Mouse (Mus musculus) limb, embryonic 12.5 days (tissue): ENCODE results near the gene Cxcl16. TPM values are rescaled to one million over a fixed set of nuclear protein-coding genes. Genes with fewer than 3 reads are reported as not detected.

Experiments
- ATAC-seq: fragments of 200-750 bp; cut with Nextera tagmentation; 2 replicates; pipeline ENCODE4 v1.8.0; 2017; ENCODE audit warnings: low read depth, moderate TSS enrichment; ENCODE audit not compliant: insufficient number of reproducible peaks, insufficient read depth, low FRiP score, low TSS enrichment
- H3K27ac ChIP-seq: fragments of 300-500 bp; sonication (generic); 2 replicates; pipeline ENCODE4 v1.5.1; 2016; ENCODE audit warnings: mild to moderate bottlenecking, moderate library complexity
- H3K27me3 ChIP-seq: fragments of 300-500 bp; sonication (generic); 2 replicates; pipeline ENCODE4 v1.6.1; 2016; ENCODE audit warnings: mild to moderate bottlenecking, moderate library complexity
- H3K36me3 ChIP-seq: fragments of 300-500 bp; sonication (generic); 2 replicates; pipeline ENCODE4 v1.6.1; 2016; ENCODE audit warnings: mild to moderate bottlenecking, moderate library complexity
- H3K4me1 ChIP-seq: fragments of 300-500 bp; sonication (generic); replicated peaks from 2 replicates; pipeline ENCODE4 v1.6.1; 2016
- H3K4me2 ChIP-seq: fragments of 300-500 bp; sonication (generic); 2 replicates; pipeline ENCODE4 v1.6.1; 2016; ENCODE audit warnings: mild to moderate bottlenecking, moderate library complexity
- H3K4me3 ChIP-seq: fragments of 300-500 bp; sonication (generic); replicated peaks from 2 replicates; pipeline ENCODE4 v1.5.1; 2016; ENCODE audit warnings: mild to moderate bottlenecking
- H3K9ac ChIP-seq: fragments of 300-500 bp; sonication (generic); replicated peaks from 2 replicates; pipeline ENCODE4 v1.6.1; 2016; ENCODE audit warnings: mild to moderate bottlenecking, moderate library complexity
- H3K9me3 ChIP-seq: fragments of 300-500 bp; sonication (generic); 2 replicates; pipeline ENCODE4 v1.6.1; 2016; ENCODE audit warnings: mild to moderate bottlenecking, moderate library complexity
- WGBS: fragments of 180-500 bp; shearing (Covaris S2); methylation state at CpG from one replicate; pipeline ENCODE4 v1.1.7; 2016; 5-methylcytosine and 5-hydroxymethylcytosine counted together
- polyA plus RNA-seq: library from polyadenylated mRNA; unstranded; fragments of >200 nt; fragmentation: Nextera tagmentation; extraction: Ambion mirVana; gene quantifications from 2 replicates; pipeline ENCODE4 v1.2.1, GENCODE M21; 2016

Gene Cxcl16
- polyA plus RNA-seq, 1 experiment from 2014 or later: 1.9 TPM

DNA sequence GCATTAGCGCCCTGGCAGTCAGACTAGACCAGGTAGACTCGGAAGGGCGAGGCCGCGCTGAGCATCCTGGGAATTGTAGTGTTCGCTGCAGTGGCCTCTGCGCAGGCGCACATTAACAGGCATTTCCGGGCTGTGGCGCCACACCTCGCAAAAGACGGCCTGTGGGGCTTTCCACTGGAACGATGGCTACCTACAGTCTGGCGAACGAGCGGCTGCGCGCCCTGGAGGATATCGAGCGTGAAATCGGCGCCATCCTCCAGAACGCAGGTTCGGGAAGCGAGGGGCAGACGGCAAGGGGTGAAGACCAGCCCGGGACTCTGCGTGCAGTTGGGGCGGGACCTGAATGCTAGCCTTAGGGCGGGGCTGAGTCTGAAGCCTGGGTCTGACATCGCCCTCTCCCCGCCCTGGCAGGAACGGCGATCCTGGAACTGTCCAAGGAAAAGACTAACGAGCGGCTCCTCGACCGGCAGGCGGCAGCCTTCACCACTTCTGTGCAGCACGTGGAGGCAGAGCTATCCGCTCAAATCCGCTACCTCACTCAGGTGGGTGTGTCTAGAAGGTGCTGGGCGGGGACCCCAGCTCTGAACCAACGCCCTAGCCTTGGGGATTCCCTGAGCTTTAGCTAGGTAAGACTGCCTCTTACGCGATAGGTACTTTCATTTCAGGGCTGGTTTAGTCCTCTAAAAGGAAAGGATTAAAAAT lies 7.8 kb downstream of the Cxcl16 start, which contains the start of gene Med11:
TSS of gene Med11 (plus strand) at position 123 of the 702 bp plus-strand sequence.
- H3K9ac ChIP-seq: peak within 1 kb of the TSS; percentile 77
- peak within 1 kb of the TSS; percentile 61 for H3K4me3 ChIP-seq
- ATAC-seq: peak; percentile 97
- no peaks in the 10 kb centered on the region for H3K27me3 ChIP-seq
- H3K4me1 ChIP-seq: peaks cover 16% of the 10 kb centered on the region; the same call in 1 of the 2 replicates
- H3K9me3 ChIP-seq: no peaks in the 10 kb centered on the region
- peak within 1 kb of the TSS; percentile 60 for H3K4me2 ChIP-seq
- H3K36me3 ChIP-seq: peaks cover 11% of the 10 kb centered on the region
- peak within 1 kb of the TSS; percentile 97 for H3K27ac ChIP-seq
- WGBS: under 1% methylated on average over 46 of the region's 46 CpGs

DNA sequence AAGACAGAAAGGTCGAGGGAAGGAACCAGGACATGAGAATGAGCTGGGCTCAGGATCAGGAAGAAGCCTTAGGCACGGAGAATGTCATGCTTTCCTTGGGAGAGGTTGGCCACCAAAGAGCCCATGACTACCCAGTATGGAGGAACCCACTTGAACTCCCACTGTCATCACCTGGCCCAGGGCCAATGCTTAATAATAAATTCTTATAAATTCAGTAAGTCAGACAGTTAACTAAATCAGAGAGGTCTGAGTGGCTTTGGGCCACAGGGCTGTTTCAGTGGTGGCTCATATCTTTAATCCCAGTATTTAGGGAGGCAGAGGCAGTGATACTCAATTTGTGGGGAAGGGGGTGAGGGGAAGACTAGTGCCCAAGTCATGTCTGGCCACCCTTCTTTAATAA lies 8.9 kb downstream of the Cxcl16 start:
- Histone ChIP-seq H3K9ac (no peak overlapping the region), H3K27ac (no peak overlapping the region), H3K4me2 (no peak overlapping the region), H3K27me3 (no peaks in the 10 kb centered on the region), H3K9me3 (no peaks in the 10 kb centered on the region), H3K4me3 (no peak overlapping the region), H3K4me1 (peaks cover 19% of the 10 kb centered on the region; the same call in 1 of the 2 replicates), H3K36me3 (peaks cover 11% of the 10 kb centered on the region)
- no peak for ATAC-seq
- WGBS: 85% methylated on average over 2 of the region's 2 CpGs

DNA sequence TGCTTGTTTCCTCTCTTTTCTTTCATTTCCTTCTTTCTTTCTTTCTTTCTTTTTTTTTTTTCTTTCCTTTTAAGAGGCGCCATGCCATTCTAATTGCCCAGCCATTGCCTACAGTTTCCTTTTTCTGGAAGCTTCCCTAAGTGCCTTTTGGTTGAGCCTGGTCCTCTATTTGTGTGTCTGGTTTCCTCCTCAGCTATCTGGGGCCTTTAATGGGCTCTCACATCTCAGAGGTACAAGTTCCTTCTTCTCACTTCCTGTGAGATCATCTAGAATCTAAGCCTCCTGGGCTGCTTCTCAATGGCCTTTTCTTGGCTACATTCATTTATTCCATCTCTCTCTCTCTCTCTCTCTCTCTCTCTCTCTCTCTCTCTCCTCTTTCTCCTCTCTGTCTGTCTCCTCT lies 12.4 kb downstream of the Cxcl16 start:
- peaks cover 3% of the 10 kb centered on the region; the same call in 1 of the 2 replicates for H3K36me3 ChIP-seq
- H3K9me3 ChIP-seq: no peaks in the 10 kb centered on the region
- no peak for ATAC-seq
- H3K27me3 ChIP-seq: no peaks in the 10 kb centered on the region
- no peak overlapping the region for H3K27ac ChIP-seq
- H3K4me1 ChIP-seq: peaks cover 4% of the 10 kb centered on the region; the same call in 1 of the 2 replicates
- no peak overlapping the region for H3K9ac ChIP-seq
- no peak overlapping the region for H3K4me3 ChIP-seq
- WGBS: 67% methylated on average over 1 of the region's 1 CpGs
- no peak overlapping the region for H3K4me2 ChIP-seq

DNA sequence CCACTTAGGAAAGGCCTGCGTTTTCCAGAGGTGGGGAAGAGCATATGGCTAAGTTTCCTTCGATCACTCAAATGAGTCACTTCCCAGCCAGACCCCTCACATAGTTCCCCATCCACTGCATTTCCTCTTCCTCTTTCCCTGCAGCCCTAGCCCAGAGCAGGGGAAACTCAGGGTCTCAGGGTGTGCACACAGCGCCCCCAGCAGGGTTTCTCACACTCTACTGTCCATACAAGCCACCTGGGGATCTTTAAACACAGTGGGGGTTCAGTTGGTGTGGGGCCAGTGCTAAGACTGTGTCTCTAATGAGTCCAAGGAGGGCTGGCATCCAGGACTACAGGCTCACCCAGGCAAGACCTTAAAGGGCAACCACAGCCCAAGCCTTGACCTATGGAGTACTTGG lies 13.0 kb downstream of the Cxcl16 start:
- Histone ChIP-seq H3K9me3 (no peaks in the 10 kb centered on the region), H3K36me3 (peaks cover 9% of the 10 kb centered on the region; the same call in 1 of the 2 replicates), H3K9ac (no peak overlapping the region), H3K4me2 (no peak overlapping the region), H3K27ac (no peak overlapping the region), H3K4me1 (0 out of 2 replicates have a peak, but pooled peaks cover 3% of the 10 kb centered on the region), H3K27me3 (no peaks in the 10 kb centered on the region), H3K4me3 (no peak overlapping the region)
- ATAC-seq: no peak
- WGBS: 43% methylated on average over 3 of the region's 3 CpGs

DNA sequence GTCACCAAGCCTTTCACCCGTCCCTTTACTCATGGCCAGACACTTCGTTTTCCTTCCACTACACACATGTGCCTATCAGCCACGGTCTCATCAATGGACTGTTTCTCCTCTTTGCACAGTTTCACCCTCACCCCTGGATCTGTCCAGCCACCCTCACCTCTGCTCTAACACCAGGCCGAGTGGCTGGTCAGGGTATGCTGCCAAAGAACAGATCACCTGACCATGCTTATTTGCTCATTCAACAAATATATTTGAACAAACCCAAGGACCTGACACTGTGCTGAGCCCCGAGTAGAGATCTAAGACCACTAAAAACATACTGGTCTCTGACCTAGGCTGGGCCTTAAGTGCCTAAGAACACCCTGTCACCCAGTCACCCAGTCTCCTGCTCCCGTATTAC lies 15.1 kb downstream of the Cxcl16 start:
- H3K27ac ChIP-seq: no peak overlapping the region
- no peaks in the 10 kb centered on the region for H3K27me3 ChIP-seq
- peaks cover 30% of the 10 kb centered on the region for H3K36me3 ChIP-seq
- WGBS: 81% methylated on average over 6 of the region's 6 CpGs
- no peaks in the 10 kb centered on the region for H3K9me3 ChIP-seq
- 0 out of 2 replicates have a peak, but pooled peaks cover 3% of the 10 kb centered on the region for H3K4me1 ChIP-seq
- no peak overlapping the region for H3K4me2 ChIP-seq
- ATAC-seq: no peak
- H3K9ac ChIP-seq: no peak overlapping the region
- H3K4me3 ChIP-seq: no peak overlapping the region

DNA sequence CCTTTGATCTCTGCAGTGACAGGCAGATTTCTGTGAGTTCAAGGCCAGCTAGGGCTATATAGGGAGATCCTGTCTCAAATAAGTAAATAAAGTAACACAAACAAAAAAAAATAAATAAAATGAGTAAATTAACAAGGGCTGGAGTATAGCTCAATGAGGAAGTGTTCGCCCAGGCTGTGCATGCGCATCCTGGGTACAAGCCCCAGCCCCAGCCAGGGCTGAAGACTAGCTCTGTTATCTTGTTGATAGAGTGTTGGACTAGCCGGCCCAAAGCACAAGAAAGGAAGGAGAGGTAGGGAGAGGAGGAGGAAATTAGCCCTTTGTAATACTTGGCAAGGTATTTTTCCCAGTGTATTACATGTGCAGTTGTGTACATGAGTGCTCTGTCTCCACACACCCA lies 15.8 kb downstream of the Cxcl16 start:
- 80% methylated on average over 3 of the region's 3 CpGs for WGBS
- Histone ChIP-seq H3K4me2 (no peak overlapping the region), H3K9ac (no peak overlapping the region), H3K27me3 (no peaks in the 10 kb centered on the region), H3K9me3 (no peaks in the 10 kb centered on the region), H3K27ac (no peak overlapping the region), H3K4me1 (0 out of 2 replicates have a peak, but pooled peaks cover 3% of the 10 kb centered on the region), H3K4me3 (no peak overlapping the region), H3K36me3 (peaks cover 37% of the 10 kb centered on the region)
- ATAC-seq: no peak

DNA sequence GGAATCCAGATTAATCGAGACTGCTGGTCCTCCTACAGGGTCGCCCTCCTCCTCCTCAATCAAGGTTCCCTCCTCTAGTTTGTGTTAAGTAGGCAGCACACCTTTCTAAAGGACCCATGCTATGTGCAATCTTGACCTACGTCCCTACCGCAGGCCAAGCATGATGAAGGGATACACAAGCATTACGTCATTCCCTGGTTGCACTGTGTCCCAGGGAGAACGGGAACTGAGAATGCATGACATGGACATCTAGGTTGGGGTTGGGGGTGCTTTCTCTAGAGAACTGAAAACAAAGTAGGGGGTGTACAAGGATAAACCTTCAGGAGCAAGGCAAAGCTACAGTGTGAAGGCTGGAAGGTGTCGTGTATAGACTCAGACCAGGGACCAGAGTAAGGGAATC lies 17.9 kb downstream of the Cxcl16 start:
- H3K36me3 ChIP-seq: peaks cover 58% of the 10 kb centered on the region
- H3K4me1 ChIP-seq: 0 out of 2 replicates have a peak, but pooled peaks cover 2% of the 10 kb centered on the region
- H3K9me3 ChIP-seq: no peaks in the 10 kb centered on the region
- ATAC-seq: no peak
- H3K9ac ChIP-seq: no peak overlapping the region
- H3K27ac ChIP-seq: no peak overlapping the region
- H3K4me3 ChIP-seq: no peak overlapping the region
- H3K4me2 ChIP-seq: no peak overlapping the region
- no peaks in the 10 kb centered on the region for H3K27me3 ChIP-seq
- 89% methylated on average over 7 of the region's 7 CpGs for WGBS

DNA sequence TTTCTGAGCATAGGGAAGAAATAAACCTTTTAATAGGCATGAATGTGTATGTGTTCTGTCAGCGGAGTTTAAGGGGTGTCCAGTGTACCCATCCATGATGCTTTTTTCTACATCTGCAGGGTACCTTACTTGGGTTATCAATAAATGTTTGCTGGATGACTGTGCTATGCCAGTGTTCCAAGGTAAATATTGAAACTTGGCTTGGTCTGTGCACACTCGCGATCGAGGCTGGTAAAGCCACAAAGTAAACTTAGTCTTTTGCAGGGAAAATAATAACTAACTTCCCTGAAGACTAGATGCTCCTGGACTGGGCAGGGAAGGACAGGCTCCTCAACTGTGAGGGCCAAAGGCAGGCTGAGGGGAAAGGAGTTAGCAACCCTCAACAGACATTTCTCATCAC lies 19.1 kb downstream of the Cxcl16 start:
- WGBS: 92% methylated on average over 4 of the region's 4 CpGs
- Histone ChIP-seq H3K9me3 (no peaks in the 10 kb centered on the region), H3K4me2 (no peak overlapping the region), H3K9ac (no peak overlapping the region), H3K36me3 (peaks cover 71% of the 10 kb centered on the region), H3K4me3 (no peak overlapping the region), H3K4me1 (no peaks in the 10 kb centered on the region), H3K27ac (no peak overlapping the region), H3K27me3 (no peaks in the 10 kb centered on the region)
- no peak for ATAC-seq

DNA sequence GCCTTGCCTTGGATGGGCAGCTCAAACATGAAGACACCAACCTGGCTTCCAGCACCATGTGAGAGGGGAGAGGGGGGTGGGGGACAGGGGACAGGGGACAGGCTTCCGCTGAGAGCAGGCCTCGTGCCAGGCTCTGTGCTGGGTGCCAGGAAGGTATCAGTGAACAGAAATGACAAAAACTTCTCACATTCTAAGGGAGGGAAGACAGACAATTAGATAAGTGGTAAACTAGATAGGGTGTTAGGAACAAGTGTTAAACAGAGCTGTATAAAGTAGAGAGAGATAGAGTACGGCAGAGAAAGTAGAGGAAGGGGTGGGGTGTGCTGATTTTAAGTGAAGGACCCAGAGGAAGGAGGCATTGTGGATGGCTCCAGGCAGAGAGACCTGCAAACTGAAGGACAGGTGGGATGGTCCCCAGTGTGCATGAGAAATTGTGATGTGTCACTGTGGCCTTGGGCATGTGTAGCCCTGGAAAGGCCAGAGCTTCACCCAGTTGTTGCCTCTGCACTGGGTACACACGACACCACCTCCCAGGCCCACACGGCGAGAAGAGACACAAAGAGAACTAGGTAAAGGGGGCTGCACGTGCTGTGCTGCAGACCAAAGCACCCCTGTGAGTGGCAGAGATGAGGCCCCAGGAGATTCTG lies 20.9 kb downstream of the Cxcl16 start:
- no peak for ATAC-seq
- Histone ChIP-seq H3K27me3 (no peaks in the 10 kb centered on the region), H3K9me3 (no peaks in the 10 kb centered on the region), H3K9ac (no peak overlapping the region), H3K4me1 (peaks cover 5% of the 10 kb centered on the region), H3K4me2 (no peak overlapping the region), H3K4me3 (no peak overlapping the region), H3K36me3 (peaks cover 72% of the 10 kb centered on the region), H3K27ac (no peak overlapping the region)
- WGBS: 80% methylated on average over 7 of the region's 7 CpGs

DNA sequence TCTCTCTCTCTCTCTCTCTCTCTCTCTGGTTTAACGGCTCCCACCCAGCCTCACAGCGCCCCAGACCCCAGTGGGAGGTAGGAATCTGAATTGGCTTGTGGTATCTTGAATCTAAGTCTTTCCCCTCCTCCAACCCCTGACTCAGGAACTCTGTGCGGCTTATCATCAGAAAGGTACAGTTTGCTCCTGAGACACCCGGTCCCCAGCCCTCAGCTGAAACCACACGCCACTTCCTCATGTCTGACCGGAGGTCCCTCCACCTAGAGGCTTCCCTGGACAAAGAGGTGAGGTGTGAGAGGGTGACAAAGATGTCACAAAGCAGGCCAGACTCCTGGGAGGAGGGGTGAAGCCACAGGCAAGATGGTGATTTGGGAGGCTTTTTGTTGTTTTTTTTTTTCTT lies 22.4 kb downstream of the Cxcl16 start:
- WGBS: 82% methylated on average over 6 of the region's 6 CpGs
- Histone ChIP-seq H3K4me3 (no peak overlapping the region), H3K9ac (no peak overlapping the region), H3K9me3 (no peaks in the 10 kb centered on the region), H3K4me1 (peaks cover 15% of the 10 kb centered on the region), H3K36me3 (peaks cover 70% of the 10 kb centered on the region), H3K27ac (no peak overlapping the region), H3K4me2 (no peak overlapping the region), H3K27me3 (no peaks in the 10 kb centered on the region)
- ATAC-seq: no peak

DNA sequence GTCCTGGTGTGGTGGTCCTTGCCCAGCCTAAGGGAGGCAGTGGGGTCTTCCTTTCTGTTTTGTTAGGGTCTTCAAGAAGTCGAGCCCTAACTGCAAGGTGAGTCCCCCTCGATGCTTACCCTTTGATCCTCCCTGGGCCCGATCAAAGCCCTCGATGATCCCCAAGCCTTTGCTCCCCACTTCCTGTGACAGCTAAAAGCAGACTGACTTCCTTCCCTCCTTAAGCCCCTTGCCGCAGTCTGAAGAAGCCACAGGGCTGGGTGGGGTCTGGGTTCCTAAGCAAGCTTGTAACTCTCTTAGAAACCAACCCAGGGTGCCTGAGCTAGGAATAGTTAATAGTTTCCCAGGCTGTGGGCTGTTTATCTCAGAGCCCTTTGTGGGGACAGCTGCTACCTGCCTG lies 24.3 kb downstream of the Cxcl16 start:
- 78% methylated on average over 5 of the region's 5 CpGs for WGBS
- H3K9ac ChIP-seq: no peak overlapping the region
- H3K4me2 ChIP-seq: no peak overlapping the region

More for the DNA sequence above, 24.3 kb downstream of the Cxcl16 start:
- Histone ChIP-seq H3K4me3 (no peak overlapping the region), H3K4me1 (peaks cover 15% of the 10 kb centered on the region), H3K27ac (no peak overlapping the region), H3K27me3 (no peaks in the 10 kb centered on the region), H3K36me3 (peaks cover 50% of the 10 kb centered on the region), H3K9me3 (no peaks in the 10 kb centered on the region)
- ATAC-seq: no peak
